Mouse (Mus musculus) olfactory bulb, adult 2 months (tissue): Measurements from ENCODE around the gene Pgls. TPM values are rescaled to one million over a fixed set of nuclear protein-coding genes. Genes with fewer than 3 reads are reported as not detected.

Experiments used
- H3K27ac ChIP-seq: fragments of 200-500 bp; 2 replicates; pipeline ENCODE4 v1.5.1; 2012; ENCODE audit warnings: low read depth, low read length; ENCODE audit not compliant: insufficient read depth
- H3K4me1 ChIP-seq: fragments of 200-500 bp; 2 replicates; pipeline ENCODE4 v1.6.1; 2012; ENCODE audit warnings: low read length; ENCODE audit not compliant: control insufficient read depth, insufficient read depth
- H3K4me3 ChIP-seq: fragments of 200-500 bp; 2 replicates; pipeline ENCODE4 v1.5.1; 2012; ENCODE audit warnings: mild to moderate bottlenecking, low read depth, low read length, moderate library complexity; ENCODE audit not compliant: insufficient read depth
- CTCF ChIP-seq: fragments of 200-500 bp; IDR thresholded peaks from 2 replicates; pipeline ENCODE4 v1.5.1; 2012; ENCODE audit warnings: low read depth, mild to moderate bottlenecking, low read length, moderate library complexity; ENCODE audit not compliant: insufficient read depth
- POLR2A ChIP-seq: fragments of 200-500 bp; IDR thresholded peaks from 2 replicates; pipeline ENCODE4 v1.6.1; 2012; ENCODE audit warnings: mild to moderate bottlenecking, low read depth, low read length, moderate library complexity; ENCODE audit not compliant: insufficient read depth
- WGBS: fragments of 180-500 bp; shearing (Covaris S2); methylation state at CpG from one replicate; pipeline ENCODE4 v1.1.7; 2018; 5-methylcytosine and 5-hydroxymethylcytosine counted together
- polyA plus RNA-seq: library from polyadenylated mRNA; stranded (reverse); fragments of >200 nt; gene quantifications from 2 replicates; pipeline ENCODE4 v1.2.4, GENCODE M21; 2012; ENCODE audit warnings: low replicate concordance; ENCODE audit not compliant: missing spikeins, insufficient read depth, insufficient read length

The Pgls gene
- polyA plus RNA-seq, 1 experiment = not detected

DNA sequence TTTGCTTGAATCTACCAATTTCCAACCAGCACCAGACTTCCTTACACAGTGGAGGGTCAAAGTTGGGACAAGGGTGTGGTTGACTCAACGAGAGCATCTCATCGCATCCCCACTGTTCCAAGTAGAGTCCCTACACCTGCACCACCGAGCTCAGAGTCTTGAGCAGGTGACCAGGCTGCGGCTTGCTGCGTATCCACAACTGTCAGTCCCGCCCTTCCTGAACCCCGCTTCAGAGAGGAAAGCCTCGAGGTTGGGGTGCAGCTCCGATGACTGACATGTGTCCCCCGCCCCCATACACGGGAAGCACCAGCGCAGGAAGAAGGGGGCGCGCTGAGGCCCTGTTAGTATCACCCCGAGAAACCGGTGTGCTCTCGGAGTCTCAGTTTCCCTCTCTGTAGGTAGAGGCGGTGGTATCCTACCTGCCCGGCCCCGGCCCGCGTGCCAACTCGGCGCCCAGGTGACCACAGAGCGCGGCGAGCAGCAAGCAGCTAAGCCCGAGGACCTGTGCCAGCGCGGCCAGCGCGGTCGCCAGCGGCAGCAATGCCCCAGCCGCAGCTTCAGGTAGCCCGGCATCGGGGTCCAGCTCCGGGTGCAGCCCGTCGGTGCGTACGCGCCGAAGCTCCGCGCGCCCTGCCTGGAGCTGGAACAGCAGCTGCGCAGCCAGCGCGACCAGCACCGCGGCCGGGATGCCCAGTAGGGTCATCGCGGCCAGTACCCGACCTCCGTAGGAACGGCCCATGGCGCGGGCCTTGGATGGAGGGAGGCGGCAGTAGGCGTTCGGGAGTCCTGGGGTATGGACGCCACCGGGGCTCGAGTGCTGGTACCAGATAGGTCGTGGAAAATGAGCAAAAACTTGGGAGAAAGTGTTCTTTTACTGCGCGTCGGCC lies 33.7 kb upstream of the Pgls start, which contains the start of gene Tmem221:
Gene Tmem221, minus strand, starts transcription at position 801 of the 887 bp plus-strand sequence.
- H3K4me3 ChIP-seq = peak within 1 kb of the TSS; percentile 2; the same call in 1 of the 2 replicates
- WGBS = 6% methylated on average over 70 of the region's 70 CpGs
- H3K4me1 ChIP-seq = peaks cover 16% of the 10 kb centered on the region

DNA sequence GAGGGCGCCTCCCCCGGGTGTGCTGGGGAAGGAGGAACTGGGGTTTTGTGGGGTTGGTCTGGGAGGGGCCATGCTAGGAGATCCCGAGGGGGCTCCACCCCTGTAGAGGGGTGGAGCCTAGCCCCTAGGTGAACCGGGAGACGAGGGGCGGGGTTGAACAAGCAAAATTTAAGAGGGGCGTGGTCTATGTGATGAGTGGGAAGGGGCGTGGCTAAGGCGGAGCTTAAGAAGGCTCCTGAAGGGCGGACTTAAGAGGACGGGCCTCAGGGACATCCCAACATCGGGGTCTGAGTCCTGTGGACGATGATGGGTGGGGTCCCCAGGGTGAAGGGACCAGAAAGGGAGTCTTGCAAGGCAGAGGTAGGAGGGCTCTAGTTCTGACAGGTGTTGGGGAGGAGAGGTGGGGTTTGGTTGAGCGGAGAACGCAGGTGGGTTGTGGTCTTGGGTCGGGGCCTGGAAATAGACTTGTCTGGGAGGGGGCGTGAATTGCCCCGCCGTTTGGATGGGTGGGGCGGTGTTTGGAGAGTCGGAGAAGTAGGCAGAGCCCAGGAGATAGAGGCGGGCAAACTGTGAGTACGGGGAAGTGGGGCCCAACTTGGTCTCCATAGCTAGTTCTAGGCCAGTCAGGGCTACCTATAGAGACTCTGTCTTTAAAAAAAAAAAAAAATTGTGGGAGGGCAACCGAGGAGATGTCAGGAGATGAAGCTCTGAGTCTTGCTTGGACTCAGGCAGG lies 32.9 kb upstream of the Pgls start:
- WGBS = 5% methylated on average over 24 of the region's 24 CpGs
- Histone ChIP-seq H3K4me3 (0 out of 2 replicates have a peak overlapping the region, but pooled peaks have one; percentile 2), H3K4me1 (peaks cover 16% of the 10 kb centered on the region), H3K27ac (no peak overlapping the region)
- TF ChIP-seq CTCF (no peak), POLR2A (no peak)

More for the DNA sequence above, 33.7 kb upstream of the Pgls start, which contains the start of gene Tmem221:
- no peak within 1 kb of the TSS for H3K27ac ChIP-seq
- no peak for TF ChIP-seq CTCF
- no peak for TF ChIP-seq POLR2A

DNA sequence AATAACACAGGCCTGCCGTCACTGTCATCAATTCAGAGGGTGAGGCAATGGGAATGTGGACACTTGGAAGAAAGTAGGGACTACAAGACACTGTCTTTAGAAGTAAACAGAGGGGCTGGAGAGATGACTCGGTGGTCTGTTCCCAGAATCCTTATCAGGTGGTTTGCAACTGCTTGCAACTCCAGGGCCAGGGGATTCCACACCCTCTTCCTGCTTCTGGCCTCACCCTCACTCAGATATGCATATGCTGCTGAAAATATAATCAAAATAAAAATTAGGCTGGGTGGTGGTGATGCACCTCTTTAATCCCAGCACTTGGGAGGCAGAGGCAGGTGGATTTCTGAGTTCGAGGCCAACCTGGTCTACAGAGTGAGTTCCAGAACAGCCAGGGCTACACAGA lies 31.9 kb upstream of the Pgls start:
- 77% methylated on average over 3 of the region's 3 CpGs for WGBS
- TF ChIP-seq CTCF (no peak), POLR2A (no peak)
- H3K27ac ChIP-seq = no peak overlapping the region
- H3K4me1 ChIP-seq = peaks cover 16% of the 10 kb centered on the region
- no peak overlapping the region for H3K4me3 ChIP-seq

- WGBS = 82% methylated on average over 5 of the region's 5 CpGs
- Histone ChIP-seq H3K4me1 (peaks cover 16% of the 10 kb centered on the region), H3K27ac (no peak overlapping the region), H3K4me3 (no peak overlapping the region)
- TF ChIP-seq POLR2A = no peak
- TF ChIP-seq CTCF = no peak
Measured at GRCm38 (mm10) chr8:71560765-71561164, 31.2 kb upstream of the Pgls start.

GRCm38 (mm10) chr8:71561401-71561800 lies 30.6 kb upstream of the Pgls start:
- WGBS = 5% methylated on average over 15 of the region's 15 CpGs
- H3K4me3 ChIP-seq = no peak overlapping the region
- TF ChIP-seq CTCF (peak; percentile 95), POLR2A (no peak)
- no peak overlapping the region for H3K27ac ChIP-seq
- H3K4me1 ChIP-seq = peaks cover 16% of the 10 kb centered on the region

DNA sequence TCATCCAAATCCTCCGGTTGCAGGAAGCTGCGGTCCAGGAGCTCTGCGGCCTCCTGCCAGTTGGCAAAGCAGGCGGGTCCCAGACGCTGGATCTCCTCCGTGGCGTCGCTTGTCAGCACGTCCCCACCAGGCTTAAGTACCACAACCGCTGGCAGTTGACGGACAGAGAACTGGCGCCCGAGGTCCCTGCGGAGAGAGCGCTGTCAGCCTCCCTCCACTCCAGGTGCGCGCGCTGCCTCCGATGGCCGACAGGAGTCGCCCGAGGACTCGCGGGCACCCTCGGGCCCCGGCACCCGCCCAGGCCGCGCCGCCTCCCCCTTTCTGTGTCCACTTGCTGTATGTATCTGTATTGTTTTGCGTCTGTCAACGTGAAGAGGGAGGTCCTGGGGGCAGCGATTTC lies 29.2 kb upstream of the Pgls start:
- TF ChIP-seq POLR2A (no peak), CTCF (peak; percentile 74; the same call in 1 of the 2 replicates)
- Histone ChIP-seq H3K4me1 (peaks cover 16% of the 10 kb centered on the region), H3K4me3 (peak overlapping the region; percentile 18), H3K27ac (no peak overlapping the region)
- WGBS = under 1% methylated on average over 33 of the region's 33 CpGs

- TF ChIP-seq POLR2A (no peak), CTCF (no peak)
- WGBS = 90% methylated on average over 4 of the region's 4 CpGs
- no peak overlapping the region for H3K27ac ChIP-seq
- no peak overlapping the region for H3K4me3 ChIP-seq
- peaks cover 15% of the 10 kb centered on the region for H3K4me1 ChIP-seq
Measured at GRCm38 (mm10) chr8:71563992-71564391, 28.0 kb upstream of the Pgls start.

- WGBS = 82% methylated on average over 3 of the region's 3 CpGs
- Histone ChIP-seq H3K4me3 (no peak within 1 kb of the TSS), H3K4me1 (peaks cover 15% of the 10 kb centered on the region), H3K27ac (no peak within 1 kb of the TSS)
- TF ChIP-seq POLR2A = no peak
- TF ChIP-seq CTCF = no peak
Measured at GRCm38 (mm10) chr8:71566501-71566900, 25.5 kb upstream of the Pgls start, which contains the start of gene Nxnl1. Nxnl1 (minus strand) TSS chr8:71566601.
